Mouse (Mus musculus) intestine, postnatal 0 days (tissue): ENCODE results near the gene Nuak1. TPM values are rescaled to one million over a fixed set of nuclear protein-coding genes. Genes with fewer than 3 reads are reported as not detected.
A peak's percentile ranks its signal among the peaks of the same experiment; 100 is the strongest.

Experiments used
- ATAC-seq: fragments of 200-750 bp; cut with Nextera tagmentation; 2 replicates; pipeline ENCODE4 v1.8.0; 2017; ENCODE audit warnings: mild to moderate bottlenecking, moderate TSS enrichment, moderate library complexity
- H3K27ac ChIP-seq: fragments of 300-500 bp; sonication (generic); 2 replicates; pipeline ENCODE4 v1.5.1; 2014; ENCODE audit warnings: mild to moderate bottlenecking, low read depth, low read length, moderate library complexity
- H3K27me3 ChIP-seq: fragments of 300-500 bp; sonication (generic); replicated peaks from 2 replicates; pipeline ENCODE4 v1.6.1; 2014; ENCODE audit warnings: low read length, mixed read lengths; ENCODE audit not compliant: control insufficient read depth, insufficient read depth
- H3K36me3 ChIP-seq: fragments of 300-500 bp; sonication (generic); 2 replicates; pipeline ENCODE4 v1.6.1; 2014; ENCODE audit warnings: mild to moderate bottlenecking, moderate library complexity; ENCODE audit not compliant: control insufficient read depth, insufficient read depth
- H3K4me1 ChIP-seq: fragments of 300-500 bp; sonication (generic); replicated peaks from 2 replicates; pipeline ENCODE4 v1.6.1; 2014; ENCODE audit warnings: antibody characterized with exemption, low read length, mixed read lengths; ENCODE audit not compliant: control insufficient read depth, insufficient read depth
- H3K4me2 ChIP-seq: fragments of 300-500 bp; sonication (generic); replicated peaks from 2 replicates; pipeline ENCODE4 v1.6.1; 2014; ENCODE audit warnings: low read depth, mild to moderate bottlenecking, moderate library complexity
- H3K4me3 ChIP-seq: fragments of 300-500 bp; sonication (generic); 2 replicates; pipeline ENCODE4 v1.5.1; 2014; ENCODE audit warnings: low read depth, low read length
- H3K9ac ChIP-seq: fragments of 300-500 bp; sonication (generic); 2 replicates; pipeline ENCODE4 v1.6.1; 2014; ENCODE audit warnings: mild to moderate bottlenecking, low read depth, low read length
- H3K9me3 ChIP-seq: fragments of 300-500 bp; sonication (generic); 2 replicates; pipeline ENCODE4 v1.6.1; 2016; ENCODE audit warnings: mixed run types; ENCODE audit not compliant: control insufficient read depth
- CTCF ChIP-seq: sonication (generic); IDR thresholded peaks from 2 replicates; pipeline ENCODE4 v1.5.1; 2016; ENCODE audit warnings: low read depth, mild to moderate bottlenecking, control low read depth, antibody characterized with exemption, moderate library complexity
- WGBS: fragments of 180-500 bp; shearing (Covaris S2); extraction: QIAGEN DNeasy Blood & Tissue Kit; methylation state at CpG from one replicate; pipeline ENCODE4 v1.1.7; 2014; 5-methylcytosine and 5-hydroxymethylcytosine counted together
- polyA plus RNA-seq: library from polyadenylated mRNA; unstranded; fragments of >200 nt; fragmentation: Nextera tagmentation; extraction: Ambion mirVana; gene quantifications from 2 replicates; pipeline ENCODE4 v1.2.1, GENCODE M21; 2015

Gene Nuak1
- polyA plus RNA-seq, 1 experiment from 2014 or later, result 0.37 TPM

- Histone ChIP-seq H3K36me3 (no peaks in the 10 kb centered on the region), H3K27me3 (no peaks in the 10 kb centered on the region), H3K27ac (no peak overlapping the region), H3K9ac (no peak overlapping the region), H3K4me1 (no peaks in the 10 kb centered on the region), H3K4me3 (no peak overlapping the region), H3K4me2 (no peak overlapping the region), H3K9me3 (no peaks in the 10 kb centered on the region)
- TF ChIP-seq CTCF, result no peak
- 68% methylated on average over 4 of the region's 4 CpGs for WGBS
- ATAC-seq, result no peak
Measured at GRCm38 (mm10) chr10:84465511-84465910, 25.1 kb upstream of the Nuak1 start.

DNA sequence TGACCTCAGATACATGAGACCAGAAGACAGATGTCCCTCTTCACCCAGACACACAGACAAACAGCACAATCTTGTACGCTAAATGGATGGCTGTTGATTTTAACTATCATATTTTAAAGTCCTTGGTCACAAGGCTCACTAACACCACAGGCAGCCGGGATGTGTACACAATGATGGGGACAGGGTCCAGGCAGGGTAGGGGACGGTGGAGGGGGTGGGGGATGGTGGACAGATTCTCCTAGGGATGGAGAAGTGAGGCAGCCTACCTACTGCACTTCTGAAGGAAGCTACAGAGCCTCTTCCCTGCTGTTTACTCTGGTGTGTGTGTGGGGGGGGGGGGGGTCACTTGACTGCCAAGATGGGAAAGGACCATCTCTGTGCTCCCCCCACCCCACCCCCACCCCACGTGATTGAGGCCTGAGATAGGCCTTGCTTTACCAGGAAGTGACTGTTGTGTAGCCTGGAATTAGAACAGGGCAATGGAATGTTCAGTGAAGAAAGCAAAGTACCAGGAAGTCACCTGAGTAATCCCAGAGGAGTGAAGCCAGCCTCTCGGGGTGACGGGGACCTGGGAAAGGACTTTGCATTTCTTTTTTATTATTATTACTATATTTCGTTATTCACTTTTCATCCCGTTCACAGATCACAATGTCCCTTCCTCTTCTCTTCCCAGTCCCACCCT is 20.2 kb upstream of the Nuak1 start:
- Histone ChIP-seq H3K4me2 (no peak overlapping the region), H3K9me3 (no peaks in the 10 kb centered on the region), H3K36me3 (no peaks in the 10 kb centered on the region), H3K4me3 (no peak overlapping the region), H3K27ac (no peak overlapping the region), H3K4me1 (no peaks in the 10 kb centered on the region), H3K27me3 (no peaks in the 10 kb centered on the region), H3K9ac (no peak overlapping the region)
- WGBS, result 39% methylated on average over 8 of the region's 8 CpGs
- TF ChIP-seq CTCF, result no peak
- ATAC-seq, result peak; percentile 61

- H3K36me3 ChIP-seq, result no peaks in the 10 kb centered on the region
- H3K4me1 ChIP-seq, result no peaks in the 10 kb centered on the region
- 62% methylated on average over 5 of the region's 5 CpGs for WGBS
- no peaks in the 10 kb centered on the region for H3K27me3 ChIP-seq
- H3K27ac ChIP-seq, result no peak overlapping the region
- ATAC-seq, result no peak
- no peak overlapping the region for H3K4me2 ChIP-seq
- no peak overlapping the region for H3K9ac ChIP-seq
- no peaks in the 10 kb centered on the region for H3K9me3 ChIP-seq
- H3K4me3 ChIP-seq, result no peak overlapping the region
- no peak for TF ChIP-seq CTCF
Measured at GRCm38 (mm10) chr10:84458094-84458493, 17.7 kb upstream of the Nuak1 start.

DNA sequence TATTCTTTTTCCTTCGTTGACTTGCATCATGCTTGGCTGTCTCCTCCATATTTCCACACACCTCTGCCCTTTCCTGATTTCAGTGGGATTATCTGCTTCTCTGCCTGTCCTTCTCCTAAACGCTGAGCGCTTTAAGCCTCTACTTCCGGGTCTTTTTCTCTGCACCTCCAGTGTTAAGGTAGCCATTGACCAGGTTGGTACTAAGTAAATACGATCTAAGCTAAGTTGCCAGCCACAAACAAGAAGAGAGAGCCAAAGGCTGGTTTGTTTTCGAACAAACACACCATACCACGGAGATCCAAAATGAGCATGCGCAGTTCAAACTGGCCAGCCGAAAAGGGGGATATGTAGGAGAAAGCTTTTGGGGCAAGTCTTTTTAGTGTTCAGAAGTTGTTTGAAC is 17.1 kb upstream of the Nuak1 start:
- H3K9me3 ChIP-seq, result no peaks in the 10 kb centered on the region
- H3K9ac ChIP-seq, result no peak overlapping the region
- no peak for TF ChIP-seq CTCF
- H3K4me1 ChIP-seq, result no peaks in the 10 kb centered on the region
- no peaks in the 10 kb centered on the region for H3K27me3 ChIP-seq
- H3K4me2 ChIP-seq, result peak overlapping the region; percentile 40
- H3K27ac ChIP-seq, result no peak overlapping the region
- no peak overlapping the region for H3K4me3 ChIP-seq
- no peaks in the 10 kb centered on the region for H3K36me3 ChIP-seq
- WGBS, result 59% methylated on average over 9 of the region's 9 CpGs
- ATAC-seq, result no peak

GRCm38 (mm10) chr10:84456632-84457320 is 16.4 kb upstream of the Nuak1 start:
- TF ChIP-seq CTCF, result no peak
- no peak overlapping the region for H3K4me2 ChIP-seq
- no peaks in the 10 kb centered on the region for H3K4me1 ChIP-seq
- WGBS, result 39% methylated on average over 9 of the region's 9 CpGs
- H3K9me3 ChIP-seq, result no peaks in the 10 kb centered on the region
- H3K27me3 ChIP-seq, result no peaks in the 10 kb centered on the region
- ATAC-seq, result no peak
- H3K36me3 ChIP-seq, result no peaks in the 10 kb centered on the region
- no peak overlapping the region for H3K27ac ChIP-seq
- H3K9ac ChIP-seq, result no peak overlapping the region
- H3K4me3 ChIP-seq, result no peak overlapping the region

GRCm38 (mm10) chr10:84451883-84452282 is 11.5 kb upstream of the Nuak1 start:
- peak; percentile 54; the same call in 1 of the 2 replicates for ATAC-seq
- 43% methylated on average over 4 of the region's 4 CpGs for WGBS

More at GRCm38 (mm10) chr10:84451883-84452282, 11.5 kb upstream of the Nuak1 start:
- H3K27me3 ChIP-seq, result no peaks in the 10 kb centered on the region
- H3K4me1 ChIP-seq, result no peaks in the 10 kb centered on the region
- no peak overlapping the region for H3K4me2 ChIP-seq
- H3K4me3 ChIP-seq, result no peak overlapping the region
- no peak overlapping the region for H3K9ac ChIP-seq
- no peak for TF ChIP-seq CTCF
- no peaks in the 10 kb centered on the region for H3K9me3 ChIP-seq
- no peak overlapping the region for H3K27ac ChIP-seq
- no peaks in the 10 kb centered on the region for H3K36me3 ChIP-seq
